Mouse (Mus musculus) brain, embryonic 14.5 days (tissue): Measurements from ENCODE around the gene Nfia.

ENCODE experiments used
- CTCF ChIP-seq: fragments of 200-500 bp; IDR thresholded peaks from 2 replicates; pipeline ENCODE4 v1.5.1; 2012; ENCODE audit warnings: inconsistent platforms, mild to moderate bottlenecking, moderate library complexity, borderline replicate concordance; ENCODE audit not compliant: insufficient read depth, insufficient read length; ENCODE audit errors: extremely low read depth
- POLR2A ChIP-seq: fragments of 200-500 bp; IDR thresholded peaks from 2 replicates; pipeline ENCODE4 v1.6.1; 2012; ENCODE audit warnings: mild to moderate bottlenecking, inconsistent platforms, borderline replicate concordance; ENCODE audit not compliant: poor library complexity, insufficient read depth, insufficient read length, severe bottlenecking; ENCODE audit errors: extremely low read depth

DNA sequence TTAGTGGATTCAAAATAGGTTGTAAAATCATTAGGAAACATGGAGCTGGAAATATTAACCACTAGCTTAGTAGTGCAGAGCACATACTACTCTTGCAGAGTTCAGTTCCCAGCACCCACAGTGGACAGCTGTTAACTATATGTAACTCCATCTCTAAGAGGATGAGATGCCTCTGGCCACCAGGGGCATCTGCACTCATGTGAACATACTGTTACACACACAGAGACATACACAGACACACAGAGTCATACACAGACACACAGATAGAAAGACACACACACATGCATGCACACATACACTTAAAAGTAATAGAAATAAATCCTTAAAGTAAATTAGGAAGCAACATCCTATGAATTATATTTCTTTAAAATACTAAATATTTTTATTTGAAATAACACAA, 149.1 kb downstream of the Nfia start:
- no peak for TF ChIP-seq POLR2A
- peak; percentile 23; the same call in 1 of the 2 replicates for TF ChIP-seq CTCF
